Mouse (Mus musculus) testis, adult 2 months (tissue): ENCODE measurements around the gene Slc4a11.

Experiments
- CTCF ChIP-seq: fragments of 200-500 bp; IDR thresholded peaks from 2 replicates; pipeline ENCODE4 v1.5.1; 2012; ENCODE audit warnings: low read depth, mild to moderate bottlenecking, inconsistent platforms, low read length, moderate library complexity; ENCODE audit not compliant: control insufficient read depth, insufficient read depth, insufficient replicate concordance
- POLR2A ChIP-seq: fragments of 200-500 bp; IDR thresholded peaks from 2 replicates; pipeline ENCODE4 v1.6.1; 2012; ENCODE audit warnings: low read depth, mild to moderate bottlenecking, inconsistent platforms, low read length, moderate library complexity; ENCODE audit not compliant: control insufficient read depth

- TF ChIP-seq CTCF, result no peak
- TF ChIP-seq POLR2A, result no peak
These were observed 593 bp downstream of the Slc4a11 start for GRCm38 (mm10) chr2:130696700-130697152.
